Mouse (Mus musculus): Measurements from ENCODE around the gene Ccdc34.

Gene Ccdc34

GRCm38 (mm10) chr2:110222793-110223192 lies 205.2 kb downstream of the Ccdc34 start:
- no peak for DNase-seq
